Mouse (Mus musculus) CH12.LX (cell line): ENCODE measurements around the gene G430095P16Rik. TPM values are rescaled to one million over a fixed set of nuclear protein-coding genes. Genes with fewer than 3 reads are reported as not detected.

Experiments
- DNase-seq: peaks from one replicate; pipeline ENCODE4 v3.0.0-alpha.2; 2013; ENCODE audit errors: extremely low read depth
- H3K27ac ChIP-seq: 2 replicates; pipeline ENCODE4 v1.5.1; 2012; ENCODE audit warnings: low read depth, mild to moderate bottlenecking, control low read depth, moderate library complexity; ENCODE audit not compliant: insufficient read depth
- H3K27me3 ChIP-seq: replicated peaks from 2 replicates; pipeline ENCODE3; 2012; ENCODE audit warnings: inconsistent platforms
- H3K36me3 ChIP-seq, 2 experiments: replicated peaks in 1 of 2; 2 replicates each; pipeline versions ENCODE3 to v1.6.1; 2012; ENCODE audit warnings: inconsistent platforms in 1 of 2, low read length in 1 of 2, mild to moderate bottlenecking in 1 of 2, mixed read lengths in 1 of 2, moderate library complexity in 1 of 2; ENCODE audit not compliant: control insufficient read depth in 1 of 2, insufficient read depth in 1 of 2
- H3K4me1 ChIP-seq, 2 experiments: 2 replicates each; pipeline ENCODE4 v1.6.1; 2012; ENCODE audit warnings: inconsistent platforms in 1 of 2, moderate library complexity in 1 of 2; ENCODE audit not compliant: insufficient read depth in 2 of 2, control insufficient read depth in 1 of 2
- H3K4me2 ChIP-seq: 2 replicates; pipeline ENCODE4 v1.6.1; 2012; ENCODE audit warnings: low read depth, mild to moderate bottlenecking, control low read depth; ENCODE audit not compliant: poor library complexity, insufficient read depth, severe bottlenecking
- H3K4me3 ChIP-seq, 3 experiments: fragments of 150-350 bp in 1 of 3; sonication (generic) in 1 of 3; replicated peaks in 1 of 3; 2 replicates each; pipeline versions ENCODE3 to v1.5.1; 2011 to 2012; ENCODE audit warnings: low read depth in 2 of 3, low read length in 2 of 3, mild to moderate bottlenecking in 2 of 3, moderate library complexity in 2 of 3, control low read depth in 1 of 3, improper control_type of control experiment in 1 of 3, inconsistent platforms in 1 of 3, mixed read lengths in 1 of 3; ENCODE audit not compliant: poor library complexity in 1 of 3
- H3K79me2 ChIP-seq: replicated peaks from 2 replicates; pipeline ENCODE4 v1.6.1; 2012; ENCODE audit warnings: mild to moderate bottlenecking, moderate library complexity; ENCODE audit not compliant: control insufficient read depth, poor library complexity, insufficient read depth, severe bottlenecking; ENCODE audit errors: extremely low read depth
- H3K9ac ChIP-seq: 2 replicates; pipeline ENCODE4 v1.6.1; 2012; ENCODE audit warnings: low read depth, mild to moderate bottlenecking, control low read depth, moderate library complexity; ENCODE audit not compliant: insufficient read depth
- H3K9me3 ChIP-seq: replicated peaks from 2 replicates; pipeline ENCODE3; 2012; ENCODE audit warnings: low read length, inconsistent platforms, mixed read lengths
- CHD1 ChIP-seq: IDR thresholded peaks from 2 replicates; pipeline ENCODE4 v1.6.1; 2012; ENCODE audit warnings: low read depth, low read length, improper control_type of control experiment, inconsistent platforms
- CHD2 ChIP-seq: IDR thresholded peaks from 2 replicates; pipeline ENCODE4 v1.6.1; 2011; ENCODE audit warnings: low read length, improper control_type of control experiment
- E2F4 ChIP-seq: IDR thresholded peaks from 2 replicates; pipeline ENCODE4 v1.6.1; 2011; ENCODE audit warnings: low read depth, low read length, improper control_type of control experiment; ENCODE audit not compliant: insufficient replicate concordance
- ELF1 ChIP-seq: IDR thresholded peaks from 2 replicates; pipeline ENCODE4 v1.6.1; 2014; ENCODE audit warnings: low read depth, mild to moderate bottlenecking, inconsistent platforms, low read length, improper control_type of control experiment
- ETS1 ChIP-seq: conservative IDR thresholded peaks from 2 replicates; pipeline ENCODE4 v1.6.1; 2012; ENCODE audit warnings: low read depth, mild to moderate bottlenecking, inconsistent platforms, low read length, improper control_type of control experiment, moderate library complexity
- HCFC1 ChIP-seq: IDR thresholded peaks from 2 replicates; pipeline ENCODE4 v1.6.1; 2012; ENCODE audit warnings: low read depth, mild to moderate bottlenecking, inconsistent platforms, low read length, improper control_type of control experiment
- IRF4 ChIP-seq: IDR thresholded peaks from 2 replicates; pipeline ENCODE4 v1.6.1; 2014; ENCODE audit warnings: low read depth, mild to moderate bottlenecking, inconsistent platforms, low read length, improper control_type of control experiment
- JUN ChIP-seq: IDR thresholded peaks from 2 replicates; pipeline ENCODE4 v1.6.1; 2011; ENCODE audit warnings: low read depth, mild to moderate bottlenecking, low read length, improper control_type of control experiment, moderate library complexity; ENCODE audit not compliant: insufficient read depth
- MAX ChIP-seq: IDR thresholded peaks from 2 replicates; pipeline ENCODE4 v1.6.1; 2011; ENCODE audit warnings: low read length, improper control_type of control experiment
- MAZ ChIP-seq: IDR thresholded peaks from 2 replicates; pipeline ENCODE4 v1.6.1; 2012; ENCODE audit warnings: low read depth, mild to moderate bottlenecking, inconsistent platforms, low read length, improper control_type of control experiment, moderate library complexity
- MYC ChIP-seq: IDR thresholded peaks from 2 replicates; pipeline ENCODE4 v1.6.1; 2011; ENCODE audit warnings: low read depth, mild to moderate bottlenecking, improper control_type of control experiment, low read length
- NELFE ChIP-seq: IDR thresholded peaks from 2 replicates; pipeline ENCODE4 v1.6.1; 2011; ENCODE audit warnings: low read depth, low read length, improper control_type of control experiment
- POLR2AphosphoS2 ChIP-seq: IDR thresholded peaks from 2 replicates; pipeline ENCODE4 v1.6.1; 2011; ENCODE audit warnings: low read depth, low read length, improper control_type of control experiment
- RAD21 ChIP-seq: IDR thresholded peaks from 2 replicates; pipeline ENCODE4 v1.6.1; 2011; ENCODE audit warnings: low read depth, mild to moderate bottlenecking, low read length, improper control_type of control experiment, moderate library complexity
- SIN3A ChIP-seq: IDR thresholded peaks from 2 replicates; pipeline ENCODE4 v1.6.1; 2012; ENCODE audit warnings: low read length, improper control_type of control experiment, inconsistent platforms
- TBP ChIP-seq: conservative IDR thresholded peaks from 2 replicates; pipeline ENCODE4 v1.6.1; 2011; ENCODE audit warnings: low read depth, low read length, improper control_type of control experiment
- TCF12 ChIP-seq: IDR thresholded peaks from 2 replicates; pipeline ENCODE4 v1.6.1; 2014; ENCODE audit warnings: low read depth, mild to moderate bottlenecking, inconsistent platforms, low read length, improper control_type of control experiment
- USF2 ChIP-seq: conservative IDR thresholded peaks from 2 replicates; pipeline ENCODE4 v1.6.1; 2011; ENCODE audit warnings: low read depth, low read length, improper control_type of control experiment
- ZMIZ1 ChIP-seq: IDR thresholded peaks from 2 replicates; pipeline ENCODE4 v1.6.1; 2012; ENCODE audit warnings: low read depth, mild to moderate bottlenecking, inconsistent platforms, low read length, improper control_type of control experiment
- dilution Hi-C: fragments of 300-500 bp; cut with MboI; formaldehyde crosslinking; loops from 2 replicates; pipeline ENCODE4 v1.14.3; 2020; ENCODE audit warnings: low sequenced_read_pairs; ENCODE audit not compliant: extremely low pct_unique_long_range_greater_than_20kb, extremely low pct_ligation_motif_present
- in situ Hi-C: fragments of 300-500 bp; cut with MboI; formaldehyde crosslinking; loops from 3 replicates; pipeline ENCODE4 v1.14.3; 2019; ENCODE audit warnings: low sequenced_read_pairs, low pct_ligation_motif_present, low pct_unique_long_range_greater_than_20kb, mixed read lengths
- polyA plus RNA-seq: library from polyadenylated mRNA; unstranded; fragments of >175 nt; gene quantifications from 2 replicates; pipeline ENCODE4 v1.2.1, GENCODE M21; 2012; ENCODE audit warnings: low read depth; ENCODE audit not compliant: insufficient read length
- total RNA-seq, 2 experiments: library from RNA; depleted of rRNA; stranded (reverse); fragments of 300-350 nt in 1 of 2; fragments of >200 nt in 1 of 2; gene quantifications; 2 replicates each; pipeline ENCODE4 v1.2.3; 2012 to 2014

The G430095P16Rik gene
- total and polyA plus RNA-seq, 3 experiments: 0.17 TPM; not detected in 2

DNA sequence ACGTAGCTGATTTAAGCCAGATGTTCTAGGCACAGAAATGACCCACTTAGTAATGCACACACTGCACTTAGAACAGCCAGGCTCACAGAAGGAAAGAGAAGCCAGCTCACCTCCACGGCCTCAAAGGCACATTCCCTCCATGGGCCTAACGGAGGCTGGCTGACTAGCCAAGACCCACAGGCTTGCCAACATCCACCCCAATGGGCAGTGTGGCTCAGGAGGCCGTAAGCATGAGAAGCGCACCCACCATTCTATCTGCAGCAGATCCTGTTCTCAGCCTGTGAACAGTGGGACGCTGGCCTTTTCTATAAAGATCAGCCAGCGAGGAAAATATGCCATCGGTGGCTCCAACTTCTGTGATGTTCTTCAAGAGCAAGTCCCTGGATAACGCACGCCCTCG is 6.0 kb upstream of the G430095P16Rik start:
- in situ Hi-C loops: loop anchor here (10.0 kb wide), 1 partner anchor 98 kb away; no protein-coding TSS in a partner anchor
- no peaks in the 10 kb centered on the region for H3K79me2 ChIP-seq
- no peaks in the 10 kb centered on the region for H3K9me3 ChIP-seq
- TF ChIP-seq JUN: no peak
- TF ChIP-seq RAD21: no peak
- no peak for TF ChIP-seq POLR2AphosphoS2
- TF ChIP-seq MAZ: no peak
- TF ChIP-seq CHD2: no peak
- TF ChIP-seq TCF12: no peak
- no peak for TF ChIP-seq TBP
- TF ChIP-seq ETS1: no peak
- TF ChIP-seq MAX: no peak
- TF ChIP-seq MYC: no peak
- no peak for TF ChIP-seq USF2
- TF ChIP-seq CHD1: no peak
- no peak for TF ChIP-seq NELFE
- DNase-seq: no peak
- peaks cover 3 to 23% of the 10 kb centered on the region in 2 experiments; a peak in 3 of 4 replicates for H3K4me1 ChIP-seq
- no peak overlapping the region for H3K9ac ChIP-seq
- H3K4me3 ChIP-seq: no peak overlapping the region
- dilution Hi-C loops: no loop called here
- no peak overlapping the region for H3K4me2 ChIP-seq
- H3K27ac ChIP-seq: no peak overlapping the region
- H3K36me3 ChIP-seq: no peaks in the 10 kb centered on the region
- peaks cover 64% of the 10 kb centered on the region for H3K27me3 ChIP-seq

DNA sequence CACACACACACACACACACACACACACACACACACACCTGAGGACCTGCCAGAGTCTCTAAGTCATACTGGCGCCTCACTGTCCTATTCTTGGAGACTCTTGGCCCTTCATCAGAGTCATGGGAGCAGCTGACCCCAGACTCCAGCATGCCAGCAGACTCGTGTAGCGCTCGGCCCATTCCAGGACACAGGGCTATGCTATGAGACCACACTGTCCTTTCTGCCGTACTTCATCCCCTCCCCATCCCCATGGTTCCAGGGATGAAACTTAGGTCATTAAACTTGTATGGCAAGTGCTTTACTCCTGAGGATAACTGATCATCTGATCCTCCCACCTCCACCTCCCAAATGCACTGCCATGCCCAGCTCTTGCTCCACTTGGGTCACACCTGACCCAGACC is 4.3 kb upstream of the G430095P16Rik start:
- peaks cover 11 to 20% of the 10 kb centered on the region in 2 experiments for H3K4me1 ChIP-seq
- no peak overlapping the region for H3K27ac ChIP-seq
- no peak for TF ChIP-seq E2F4
- TF ChIP-seq HCFC1: no peak
- TF ChIP-seq TCF12: no peak
- no peak for TF ChIP-seq SIN3A
- TF ChIP-seq USF2: no peak
- no peak for TF ChIP-seq ELF1
- no peak for TF ChIP-seq ZMIZ1
- TF ChIP-seq ETS1: no peak
- TF ChIP-seq IRF4: no peak
- H3K79me2 ChIP-seq: no peaks in the 10 kb centered on the region
- H3K27me3 ChIP-seq: peaks cover 59% of the 10 kb centered on the region
- H3K4me3 ChIP-seq: no peak overlapping the region
- H3K36me3 ChIP-seq: no peaks in the 10 kb centered on the region
- H3K4me2 ChIP-seq: no peak overlapping the region
- DNase-seq: no peak
- no peaks in the 10 kb centered on the region for H3K9me3 ChIP-seq
- dilution Hi-C loops: no loop called here
- in situ Hi-C loops: loop anchor here (10.0 kb wide), 1 partner anchor 96 kb away; no protein-coding TSS in a partner anchor
- H3K9ac ChIP-seq: no peak overlapping the region
